Mouse (Mus musculus) stomach, embryonic 15.5 days (tissue): ENCODE measurements at regions not wholly inside any gene's neighbourhood (a gene's known extent, or its start where the extent isn't known, plus 50 kb on each side); places are given as distances from the start of the nearest gene placed in this dataset.

Experiments
- ATAC-seq: fragments of 200-750 bp; cut with Nextera tagmentation; 2 replicates; pipeline ENCODE4 v1.8.0; 2017; ENCODE audit warnings: low read depth, moderate number of reproducible peaks, moderate TSS enrichment; ENCODE audit not compliant: insufficient read depth, low FRiP score
- H3K27ac ChIP-seq: fragments of 300-500 bp; sonication (generic); 2 replicates; pipeline ENCODE4 v1.5.1; 2015; ENCODE audit warnings: mild to moderate bottlenecking, inconsistent platforms
- H3K27me3 ChIP-seq: fragments of 300-500 bp; sonication (generic); replicated peaks from 2 replicates; pipeline ENCODE4 v1.6.1; 2015; ENCODE audit warnings: inconsistent platforms
- H3K36me3 ChIP-seq: fragments of 300-500 bp; sonication (generic); 2 replicates; pipeline ENCODE4 v1.6.1; 2015; ENCODE audit warnings: inconsistent platforms
- H3K4me1 ChIP-seq: fragments of 300-500 bp; sonication (generic); 2 replicates; pipeline ENCODE4 v1.6.1; 2015; ENCODE audit warnings: inconsistent platforms
- H3K4me2 ChIP-seq: fragments of 300-500 bp; sonication (generic); 2 replicates; pipeline ENCODE4 v1.6.1; 2015; ENCODE audit warnings: mild to moderate bottlenecking, inconsistent platforms
- H3K4me3 ChIP-seq: fragments of 300-500 bp; sonication (generic); replicated peaks from 2 replicates; pipeline ENCODE4 v1.5.1; 2015; ENCODE audit warnings: inconsistent platforms
- H3K9ac ChIP-seq: fragments of 300-500 bp; sonication (generic); 2 replicates; pipeline ENCODE4 v1.6.1; 2015; ENCODE audit warnings: inconsistent platforms
- H3K9me3 ChIP-seq: fragments of 300-500 bp; sonication (generic); 2 replicates; pipeline ENCODE4 v1.6.1; 2016; ENCODE audit warnings: inconsistent platforms
- whole genome bisulfite sequencing: fragments of 180-500 bp; shearing (Covaris S2); methylation state at CpG from one replicate; pipeline ENCODE4 v1.1.7; 2015; 5-methylcytosine and 5-hydroxymethylcytosine counted together

DNA sequence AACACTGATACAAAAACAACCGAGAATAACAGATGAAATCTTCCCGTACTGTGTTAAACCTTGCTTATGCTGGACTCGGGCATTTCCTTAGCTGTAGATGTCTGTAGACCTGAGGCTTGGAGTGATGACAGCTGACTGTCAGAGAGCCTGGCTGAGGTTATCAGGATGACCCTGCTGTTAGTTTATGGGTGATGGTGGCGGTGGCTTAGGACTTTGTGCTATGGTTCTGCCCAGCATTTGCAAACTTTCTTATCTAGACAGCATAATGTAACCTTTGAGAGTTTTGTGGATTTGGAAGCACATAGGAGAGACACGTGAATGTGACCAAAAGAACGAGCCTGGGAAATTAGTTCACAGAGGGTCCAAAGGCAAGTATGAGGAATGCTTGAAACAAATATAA, 239.1 kb upstream of the Ccdc122 start:
- Histone ChIP-seq H3K27me3 (no peaks in the 10 kb centered on the region), H3K27ac (no peak overlapping the region), H3K36me3 (no peaks in the 10 kb centered on the region), H3K9me3 (no peaks in the 10 kb centered on the region), H3K4me3 (no peak overlapping the region), H3K4me1 (peaks cover 12% of the 10 kb centered on the region; the same call in 1 of the 2 replicates), H3K9ac (no peak overlapping the region), H3K4me2 (no peak overlapping the region)
- ATAC-seq: peak; percentile 65; the same call in 1 of the 2 replicates
- WGBS: 58% methylated on average over 6 of the region's 6 CpGs

DNA sequence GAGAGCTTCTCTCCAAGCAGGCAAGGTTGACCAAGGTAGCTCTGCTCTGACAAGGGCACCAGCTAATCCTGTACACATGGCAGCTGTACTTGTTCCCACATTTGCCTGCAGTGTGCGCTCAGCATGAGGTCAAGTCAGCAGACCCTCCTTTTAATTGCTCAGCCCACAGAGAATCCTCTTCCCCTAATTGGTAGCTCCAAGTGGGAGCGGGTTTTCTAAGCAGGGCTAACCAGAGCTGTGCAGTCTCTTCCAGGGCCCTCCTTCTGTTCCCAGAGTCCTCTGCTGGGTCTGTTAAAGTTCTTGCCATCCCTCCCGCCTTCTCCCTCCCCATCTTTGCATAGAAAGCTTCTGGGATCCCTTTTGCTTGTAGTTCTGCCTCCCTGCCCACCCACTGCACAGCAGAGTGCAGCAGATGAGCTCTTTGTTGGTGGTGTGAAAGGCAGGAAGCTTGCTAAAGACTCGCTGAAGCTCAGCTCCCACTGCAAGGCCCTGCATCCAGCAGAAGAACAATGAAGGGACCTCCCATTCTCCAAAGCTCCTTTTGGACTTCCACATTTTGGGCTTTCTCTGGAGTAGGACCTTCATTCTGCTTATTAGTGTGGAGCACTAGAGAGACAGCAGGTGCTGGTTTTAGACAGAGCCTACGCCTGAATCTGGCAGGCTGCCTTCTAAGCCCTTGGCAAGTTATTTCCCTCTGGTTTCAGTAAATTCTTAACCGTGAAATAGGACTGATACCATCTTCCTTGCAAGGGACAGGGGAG, 235.3 kb upstream of the Serp2 start:
- Histone ChIP-seq H3K4me2 (no peak overlapping the region), H3K36me3 (no peaks in the 10 kb centered on the region), H3K4me3 (no peak overlapping the region), H3K9me3 (no peaks in the 10 kb centered on the region), H3K27me3 (no peaks in the 10 kb centered on the region), H3K27ac (no peak overlapping the region), H3K9ac (no peak overlapping the region), H3K4me1 (no peaks in the 10 kb centered on the region)
- WGBS: 36% methylated on average over 6 of the region's 6 CpGs
- peak; percentile 52; the same call in 1 of the 2 replicates for ATAC-seq

DNA sequence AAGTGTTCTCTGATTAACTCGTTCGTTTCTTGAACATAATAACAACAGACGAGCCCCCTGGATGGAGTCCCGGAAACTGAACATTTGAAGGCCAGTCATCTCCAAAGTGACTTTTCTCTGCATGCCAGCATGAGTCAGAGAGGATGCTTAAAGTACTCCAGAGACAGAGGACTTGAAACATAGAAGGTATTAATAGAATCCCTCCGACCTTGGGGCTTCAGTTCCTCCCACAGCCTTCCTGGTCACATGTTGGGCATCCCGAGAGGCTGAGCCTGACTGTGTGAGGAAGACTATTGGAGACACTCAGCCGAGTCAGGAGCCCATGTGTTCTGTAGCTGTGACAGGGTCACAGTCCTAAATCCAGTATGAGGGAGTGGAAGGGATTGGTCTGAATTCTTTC, 232.7 kb upstream of the Serp2 start:
- no peaks in the 10 kb centered on the region for H3K36me3 ChIP-seq
- no peak overlapping the region for H3K4me3 ChIP-seq
- no peak overlapping the region for H3K9ac ChIP-seq
- no peaks in the 10 kb centered on the region for H3K27me3 ChIP-seq
- no peak overlapping the region for H3K4me2 ChIP-seq
- H3K9me3 ChIP-seq: no peaks in the 10 kb centered on the region
- ATAC-seq: no peak
- no peaks in the 10 kb centered on the region for H3K4me1 ChIP-seq
- no peak overlapping the region for H3K27ac ChIP-seq
- 51% methylated on average over 7 of the region's 7 CpGs for WGBS

DNA sequence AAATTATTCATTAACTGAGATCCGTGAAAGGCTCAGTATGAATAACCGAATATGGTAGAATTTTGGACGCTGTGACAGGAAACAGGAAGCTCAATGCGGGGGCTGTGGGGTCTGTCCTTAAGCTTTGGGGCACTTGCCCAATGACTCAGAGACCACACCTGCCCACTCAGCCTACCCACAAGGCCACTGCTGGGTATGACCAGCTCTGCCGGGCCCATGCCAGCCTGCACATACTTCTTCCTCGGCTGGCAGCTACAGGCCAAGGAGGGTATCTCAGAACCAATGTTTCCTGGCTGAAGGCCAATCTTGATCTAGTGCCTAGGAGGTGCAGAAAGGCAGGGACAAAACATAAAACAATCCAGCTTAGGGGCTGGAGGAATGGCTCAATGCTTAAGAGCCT, 230.9 kb upstream of the Serp2 start:
- Histone ChIP-seq H3K4me2 (no peak overlapping the region), H3K36me3 (no peaks in the 10 kb centered on the region), H3K27me3 (no peaks in the 10 kb centered on the region), H3K4me1 (no peaks in the 10 kb centered on the region), H3K9ac (no peak overlapping the region), H3K27ac (peak overlapping the region; percentile 46; the same call in 1 of the 2 replicates), H3K9me3 (no peaks in the 10 kb centered on the region), H3K4me3 (no peak overlapping the region)
- peak; percentile 54; the same call in 1 of the 2 replicates for ATAC-seq
- WGBS: 56% methylated on average over 6 of the region's 6 CpGs

DNA sequence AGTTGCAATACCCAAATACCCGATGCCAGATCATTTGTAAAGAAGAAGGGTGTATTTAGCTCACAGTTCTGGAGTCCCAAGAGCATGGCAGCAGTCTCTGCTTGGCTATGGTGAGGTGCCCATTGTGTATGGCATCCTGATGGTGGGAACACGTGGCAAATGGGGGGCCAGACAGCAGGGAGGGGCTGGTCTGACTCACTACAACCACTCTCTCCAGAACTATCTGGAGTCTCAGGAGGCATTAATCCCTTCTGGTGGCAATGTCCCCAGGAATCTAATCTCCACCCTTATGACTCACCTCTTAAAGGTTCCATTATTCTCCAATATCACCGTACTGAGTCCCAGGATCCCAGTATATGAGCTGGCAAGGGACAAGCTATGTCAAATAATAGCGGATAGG, 229.5 kb upstream of the Serp2 start:
- Histone ChIP-seq H3K4me3 (no peak overlapping the region), H3K4me2 (no peak overlapping the region), H3K27ac (no peak overlapping the region), H3K9me3 (no peaks in the 10 kb centered on the region), H3K4me1 (0 out of 2 replicates have a peak, but pooled peaks cover under 1% of the 10 kb centered on the region), H3K36me3 (no peaks in the 10 kb centered on the region), H3K9ac (no peak overlapping the region), H3K27me3 (no peaks in the 10 kb centered on the region)
- ATAC-seq: no peak
- WGBS: 66% methylated on average over 4 of the region's 4 CpGs

DNA sequence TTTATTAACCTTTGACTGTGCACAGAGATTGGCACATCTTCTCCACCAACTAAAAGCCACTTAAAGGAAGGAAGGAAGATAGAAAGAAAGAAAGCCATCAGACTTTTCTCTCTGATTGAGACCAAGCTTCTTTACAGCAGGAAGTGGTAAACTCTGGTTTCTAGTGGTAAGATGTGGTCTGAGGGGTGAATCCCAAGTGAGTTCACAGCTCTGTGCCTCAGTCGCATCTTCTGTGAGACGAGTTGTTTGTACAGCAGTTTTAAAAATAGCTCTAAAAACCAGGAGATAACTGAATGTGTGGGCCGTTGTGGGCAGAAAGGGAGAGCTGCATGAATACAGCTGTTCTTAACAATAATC, 224.8 kb upstream of the Serp2 start:
- no peak overlapping the region for H3K4me2 ChIP-seq
- H3K4me3 ChIP-seq: no peak overlapping the region
- no peak for ATAC-seq
- H3K4me1 ChIP-seq: peaks cover 5% of the 10 kb centered on the region; the same call in 1 of the 2 replicates
- no peaks in the 10 kb centered on the region for H3K9me3 ChIP-seq
- no peak overlapping the region for H3K9ac ChIP-seq
- whole genome bisulfite sequencing: 44% methylated on average over 3 of the region's 3 CpGs
- H3K27me3 ChIP-seq: no peaks in the 10 kb centered on the region
- H3K27ac ChIP-seq: no peak overlapping the region
- H3K36me3 ChIP-seq: no peaks in the 10 kb centered on the region

DNA sequence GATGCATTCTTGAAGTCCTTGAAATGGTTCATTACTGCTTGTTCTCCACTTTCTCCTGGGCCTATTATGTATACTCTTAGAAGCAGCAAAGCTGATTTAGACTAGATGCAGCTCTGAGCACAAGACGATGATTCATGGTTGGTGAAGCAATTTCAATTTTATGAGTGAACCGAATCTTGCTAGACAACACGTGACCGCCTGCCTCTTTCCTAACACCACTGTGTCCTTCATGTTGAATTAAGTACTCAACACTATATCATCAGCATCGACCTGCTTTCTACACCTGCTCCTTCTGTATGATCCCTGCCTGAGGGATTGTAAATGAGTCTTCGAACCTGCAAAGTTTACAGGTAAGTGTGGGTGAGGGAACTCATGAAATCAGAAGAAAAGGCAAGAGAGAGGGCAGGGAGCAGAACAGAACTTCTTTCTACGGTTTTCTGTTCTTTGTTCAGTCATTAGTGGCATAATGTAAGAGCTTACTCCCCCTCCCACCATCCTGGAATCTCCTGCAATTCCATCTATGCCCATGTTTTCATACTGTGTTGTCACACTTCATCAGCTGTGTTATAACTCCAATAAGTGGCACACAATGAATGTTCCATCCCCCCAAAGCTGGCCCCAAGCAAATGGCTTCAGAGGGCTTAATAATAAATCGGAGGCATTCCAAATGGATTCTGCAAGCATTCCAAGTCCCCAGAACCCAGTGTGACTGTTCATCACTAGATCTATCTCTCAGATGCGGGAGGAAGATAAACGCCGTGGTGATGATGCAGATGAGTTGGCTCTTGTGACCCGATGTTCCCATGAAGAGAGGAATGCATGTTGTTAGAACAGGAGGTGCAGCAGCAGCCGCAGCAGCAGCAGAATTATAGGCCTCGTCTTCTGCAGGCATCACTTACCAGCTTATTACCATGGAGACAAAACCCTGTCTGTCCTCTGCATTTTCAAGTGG, 224.2 kb upstream of the Serp2 start:
- ATAC-seq: no peak
- peaks cover 5% of the 10 kb centered on the region; the same call in 1 of the 2 replicates for H3K4me1 ChIP-seq
- WGBS: 68% methylated on average over 14 of the region's 14 CpGs

DNA sequence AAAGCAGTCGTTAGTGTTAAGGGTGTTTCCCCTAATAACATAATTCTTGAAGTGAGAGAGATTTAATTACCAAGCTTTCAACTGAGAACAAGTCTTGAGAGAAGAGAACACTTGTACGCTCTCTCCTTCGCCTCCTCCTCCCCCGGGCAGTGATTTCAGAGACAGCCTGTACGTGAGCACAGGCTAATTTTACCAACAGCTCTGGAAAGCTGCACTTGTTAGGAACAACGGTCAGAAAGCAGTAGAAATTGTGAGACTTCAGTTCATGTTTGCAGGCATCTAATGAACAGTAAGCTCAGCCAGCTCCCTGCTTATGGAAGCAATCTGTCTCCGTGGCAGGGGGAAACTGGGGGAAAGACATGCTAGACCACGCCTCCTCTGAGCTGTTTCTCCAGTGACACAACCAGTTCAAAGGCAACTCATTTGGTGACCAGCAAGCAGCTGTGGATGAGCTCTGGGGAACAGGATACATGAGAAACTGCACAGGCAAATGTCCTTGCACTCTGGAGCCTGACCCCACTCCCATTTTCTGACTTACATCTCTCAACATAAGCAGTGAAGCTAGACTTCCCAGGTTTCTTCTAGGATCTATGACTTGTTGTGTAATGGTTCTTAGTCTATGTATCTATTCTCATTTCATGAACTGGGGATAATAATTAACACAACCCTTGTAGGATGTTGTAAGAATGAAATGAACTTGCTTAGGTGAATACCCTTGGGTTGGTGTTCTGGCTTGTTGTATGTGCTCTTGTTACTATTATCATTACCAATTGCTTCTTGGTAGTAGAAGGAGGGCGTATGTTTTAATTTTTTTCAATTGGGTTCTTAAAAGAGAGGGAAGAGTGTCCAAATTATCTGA, 222.1 kb upstream of the Serp2 start:
- Histone ChIP-seq H3K9ac (no peak overlapping the region), H3K4me1 (peaks cover 5% of the 10 kb centered on the region; the same call in 1 of the 2 replicates), H3K27ac (0 out of 2 replicates have a peak overlapping the region, but pooled peaks have one; percentile 31), H3K36me3 (no peaks in the 10 kb centered on the region), H3K27me3 (no peaks in the 10 kb centered on the region), H3K4me3 (no peak overlapping the region), H3K4me2 (no peak overlapping the region), H3K9me3 (no peaks in the 10 kb centered on the region)
- ATAC-seq: no peak
- WGBS: 38% methylated on average over 9 of the region's 9 CpGs

More for the DNA sequence above, 224.2 kb upstream of the Serp2 start:
- Histone ChIP-seq H3K9ac (no peak overlapping the region), H3K9me3 (no peaks in the 10 kb centered on the region), H3K27me3 (no peaks in the 10 kb centered on the region), H3K4me2 (no peak overlapping the region), H3K4me3 (no peak overlapping the region), H3K27ac (no peak overlapping the region), H3K36me3 (no peaks in the 10 kb centered on the region)

DNA sequence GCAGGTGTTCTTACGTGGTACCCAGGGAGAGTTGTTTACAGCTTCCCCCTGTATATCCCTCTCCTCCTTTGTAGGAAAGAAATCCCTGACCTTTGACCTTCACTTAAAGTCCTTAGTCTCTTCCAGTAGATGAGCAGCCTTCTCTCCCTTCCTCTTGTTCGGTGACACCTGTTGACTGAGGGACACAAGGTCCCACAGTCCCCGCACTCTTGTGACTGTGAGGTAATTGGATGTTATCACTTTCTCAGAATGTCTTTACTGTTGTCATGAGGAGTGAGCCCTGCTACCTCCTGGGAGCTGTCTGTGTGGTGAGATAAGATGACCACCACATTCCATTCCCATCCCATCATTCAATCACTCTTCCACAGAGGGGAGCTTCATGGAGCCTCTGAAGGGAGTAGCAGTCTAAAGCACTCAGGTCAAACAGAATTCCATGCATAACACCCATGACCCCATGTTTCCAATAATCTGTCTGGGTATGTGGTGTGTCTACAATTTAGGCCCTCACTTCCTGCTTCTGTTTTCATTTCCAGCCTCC, 218.8 kb upstream of the Serp2 start:
- no peak overlapping the region for H3K27ac ChIP-seq
- H3K4me1 ChIP-seq: no peaks in the 10 kb centered on the region; the same call in 1 of the 2 replicates
- no peak for ATAC-seq
- H3K4me3 ChIP-seq: no peak overlapping the region
- H3K9me3 ChIP-seq: no peaks in the 10 kb centered on the region
- H3K36me3 ChIP-seq: no peaks in the 10 kb centered on the region
- no peak overlapping the region for H3K9ac ChIP-seq
- no peaks in the 10 kb centered on the region for H3K27me3 ChIP-seq
- H3K4me2 ChIP-seq: no peak overlapping the region
- 41% methylated on average over 3 of the region's 3 CpGs for WGBS

DNA sequence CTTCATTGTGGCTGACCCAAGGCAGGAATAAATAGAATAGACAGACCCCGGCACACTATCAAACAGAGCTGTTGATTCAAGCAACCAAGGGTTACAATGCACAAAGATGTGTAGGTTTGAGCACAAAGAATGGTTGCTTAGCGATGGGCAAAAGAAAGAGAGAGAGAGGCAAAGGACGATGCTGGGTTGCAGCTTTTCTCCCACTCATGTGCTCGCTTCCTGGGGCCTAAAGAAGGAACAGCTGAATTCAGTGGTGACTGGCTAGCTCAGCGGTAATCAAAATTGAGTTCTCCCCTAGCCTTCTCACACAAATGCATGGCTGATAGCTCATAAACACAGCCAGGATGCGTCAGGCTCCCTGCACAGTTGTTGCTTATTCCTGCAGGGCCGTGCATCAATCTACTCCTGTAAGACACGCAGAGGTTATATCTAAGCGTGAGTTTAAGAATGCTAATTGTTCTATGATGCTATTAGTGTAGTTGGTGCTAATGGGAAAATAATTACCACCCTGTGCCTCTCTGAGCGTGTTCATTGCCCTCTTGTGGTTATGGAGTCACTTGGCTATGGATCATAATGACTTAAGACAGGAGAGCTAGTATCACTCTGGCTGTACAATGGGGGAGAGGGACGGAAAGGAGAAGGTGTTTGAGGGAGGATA, 216.2 kb upstream of the Serp2 start:
- no peaks in the 10 kb centered on the region for H3K4me1 ChIP-seq
- no peaks in the 10 kb centered on the region for H3K27me3 ChIP-seq
- H3K27ac ChIP-seq: no peak overlapping the region
- no peak overlapping the region for H3K4me3 ChIP-seq
- H3K36me3 ChIP-seq: no peaks in the 10 kb centered on the region
- H3K9ac ChIP-seq: no peak overlapping the region
- no peaks in the 10 kb centered on the region for H3K9me3 ChIP-seq
- ATAC-seq: no peak
- H3K4me2 ChIP-seq: no peak overlapping the region
- 70% methylated on average over 11 of the region's 11 CpGs for whole genome bisulfite sequencing

DNA sequence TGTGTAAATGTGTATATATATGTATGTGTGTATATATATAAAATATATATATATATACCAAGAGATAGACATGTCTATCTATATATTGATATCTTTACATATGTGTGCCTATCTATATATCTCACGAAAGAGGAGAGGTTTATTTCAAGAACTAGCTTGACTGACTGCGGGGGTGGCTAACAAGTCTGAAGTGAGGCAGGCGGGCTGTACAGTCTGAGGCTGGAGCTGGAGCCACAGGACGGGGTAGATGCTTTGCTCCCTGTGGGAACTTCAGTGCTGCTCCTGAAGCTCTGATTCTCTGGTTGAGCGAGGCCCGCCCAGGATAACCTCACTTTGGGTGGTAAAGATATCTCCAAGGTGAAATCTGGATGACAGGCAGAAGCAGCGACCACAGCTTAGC, 213.4 kb upstream of the Serp2 start:
- no peaks in the 10 kb centered on the region for H3K9me3 ChIP-seq
- no peaks in the 10 kb centered on the region for H3K36me3 ChIP-seq
- H3K4me3 ChIP-seq: no peak overlapping the region
- no peak overlapping the region for H3K27ac ChIP-seq
- H3K27me3 ChIP-seq: no peaks in the 10 kb centered on the region
- no peak for ATAC-seq
- no peak overlapping the region for H3K4me2 ChIP-seq
- H3K9ac ChIP-seq: no peak overlapping the region
- H3K4me1 ChIP-seq: peaks cover 15% of the 10 kb centered on the region
- 85% methylated on average over 7 of the region's 7 CpGs for WGBS
